Mouse (Mus musculus): ENCODE results near the gene Trabd2b. TPM values are rescaled to one million over a fixed set of nuclear protein-coding genes. Genes with fewer than 3 reads are reported as not detected.

Gene Trabd2b
- polyA plus RNA-seq, 1 experiment from 2014 or later, result 0.56 TPM

GRCm38 (mm10) chr4:114550471-114551156, 144.1 kb downstream of the Trabd2b start:
- Histone ChIP-seq H3K9ac (replicated peaks) (no peak overlapping the region), H3K36me3 (no peaks in the 10 kb centered on the region), H3K4me2 (no peak overlapping the region), H3K4me1 (peaks cover 13% of the 10 kb centered on the region), H3K27me3 (replicated peaks) (no peaks in the 10 kb centered on the region), H3K27ac (replicated peaks) (no peak overlapping the region), H3K4me3 (replicated peaks) (no peak overlapping the region), H3K9me3 (replicated peaks) (no peaks in the 10 kb centered on the region)
- ATAC-seq (ENCODE audit: low FRiP score), result no peak; the same call in 1 of the 2 replicates
- 28% methylated on average over 11 of the region's 11 CpGs for WGBS

- peaks cover 3% of the 10 kb centered on the region; the same call in 1 of the 2 replicates for H3K4me1 ChIP-seq
- no peak for ATAC-seq (ENCODE audit: low FRiP score)
- no peak overlapping the region for H3K27ac ChIP-seq (replicated peaks)
- H3K36me3 ChIP-seq, result no peaks in the 10 kb centered on the region
- no peaks in the 10 kb centered on the region for H3K27me3 ChIP-seq (replicated peaks)
- no peaks in the 10 kb centered on the region for H3K9me3 ChIP-seq (replicated peaks)
- no peak overlapping the region for H3K4me2 ChIP-seq
- H3K4me3 ChIP-seq (replicated peaks), result no peak overlapping the region
- no peak overlapping the region for H3K9ac ChIP-seq (replicated peaks)
- WGBS, result 33% methylated on average over 5 of the region's 5 CpGs
Observed at GRCm38 (mm10) chr4:114556880-114557279, 150.4 kb downstream of the Trabd2b start.

- H3K36me3 ChIP-seq, result no peaks in the 10 kb centered on the region
- no peaks in the 10 kb centered on the region for H3K27me3 ChIP-seq (replicated peaks)
- no peak overlapping the region for H3K4me3 ChIP-seq (replicated peaks)
- no peak for ATAC-seq (ENCODE audit: low FRiP score)
- H3K27ac ChIP-seq (replicated peaks), result no peak overlapping the region
- no peaks in the 10 kb centered on the region for H3K9me3 ChIP-seq (replicated peaks)
- H3K4me1 ChIP-seq, result peaks cover 3% of the 10 kb centered on the region; the same call in 1 of the 2 replicates
- no peak overlapping the region for H3K4me2 ChIP-seq
- no peak overlapping the region for H3K9ac ChIP-seq (replicated peaks)
- WGBS, result 24% methylated on average over 6 of the region's 6 CpGs
Observed at GRCm38 (mm10) chr4:114557731-114558130, 151.2 kb downstream of the Trabd2b start.

GRCm38 (mm10) chr4:114558487-114558886, 152.0 kb downstream of the Trabd2b start:
- no peak overlapping the region for H3K27ac ChIP-seq (replicated peaks)
- no peak overlapping the region for H3K9ac ChIP-seq (replicated peaks)
- no peaks in the 10 kb centered on the region for H3K9me3 ChIP-seq (replicated peaks)
- peaks cover 3% of the 10 kb centered on the region; the same call in 1 of the 2 replicates for H3K4me1 ChIP-seq
- no peak overlapping the region for H3K4me3 ChIP-seq (replicated peaks)
- no peak for ATAC-seq (ENCODE audit: low FRiP score)
- H3K36me3 ChIP-seq, result no peaks in the 10 kb centered on the region
- H3K4me2 ChIP-seq, result no peak overlapping the region
- 33% methylated on average over 3 of the region's 3 CpGs for WGBS
- H3K27me3 ChIP-seq (replicated peaks), result no peaks in the 10 kb centered on the region

GRCm38 (mm10) chr4:114560638-114561216, 154.2 kb downstream of the Trabd2b start:
- WGBS, result 87% methylated on average over 17 of the region's 17 CpGs

GRCm38 (mm10) chr4:114564131-114564695, 157.7 kb downstream of the Trabd2b start:
- H3K9me3 ChIP-seq (replicated peaks), result no peaks in the 10 kb centered on the region
- no peak for ATAC-seq (ENCODE audit: low FRiP score)
- no peaks in the 10 kb centered on the region for H3K36me3 ChIP-seq
- WGBS, result 67% methylated on average over 5 of the region's 5 CpGs
- H3K4me2 ChIP-seq, result no peak overlapping the region
- H3K27ac ChIP-seq (replicated peaks), result no peak overlapping the region
- no peaks in the 10 kb centered on the region for H3K4me1 ChIP-seq
- no peaks in the 10 kb centered on the region for H3K27me3 ChIP-seq (replicated peaks)
- H3K9ac ChIP-seq (replicated peaks), result no peak overlapping the region
- no peak overlapping the region for H3K4me3 ChIP-seq (replicated peaks)

More at GRCm38 (mm10) chr4:114560638-114561216, 154.2 kb downstream of the Trabd2b start:
- Histone ChIP-seq H3K4me2 (no peak overlapping the region), H3K36me3 (no peaks in the 10 kb centered on the region), H3K9ac (replicated peaks) (no peak overlapping the region), H3K27ac (replicated peaks) (no peak overlapping the region), H3K4me3 (replicated peaks) (no peak overlapping the region), H3K9me3 (replicated peaks) (no peaks in the 10 kb centered on the region), H3K4me1 (peaks cover 3% of the 10 kb centered on the region; the same call in 1 of the 2 replicates), H3K27me3 (replicated peaks) (no peaks in the 10 kb centered on the region)
- no peak for ATAC-seq (ENCODE audit: low FRiP score)

GRCm38 (mm10) chr4:114567594-114567993, 161.1 kb downstream of the Trabd2b start:
- Histone ChIP-seq H3K27me3 (replicated peaks) (no peaks in the 10 kb centered on the region), H3K27ac (replicated peaks) (no peak overlapping the region), H3K4me3 (replicated peaks) (no peak overlapping the region), H3K4me1 (no peaks in the 10 kb centered on the region), H3K36me3 (no peaks in the 10 kb centered on the region), H3K9me3 (replicated peaks) (no peaks in the 10 kb centered on the region), H3K4me2 (no peak overlapping the region), H3K9ac (replicated peaks) (no peak overlapping the region)
- no peak for ATAC-seq (ENCODE audit: low FRiP score)
- WGBS, result 79% methylated on average over 6 of the region's 6 CpGs

GRCm38 (mm10) chr4:114568081-114568605, 161.6 kb downstream of the Trabd2b start:
- no peak overlapping the region for H3K27ac ChIP-seq (replicated peaks)
- no peak overlapping the region for H3K9ac ChIP-seq (replicated peaks)
- H3K4me1 ChIP-seq, result no peaks in the 10 kb centered on the region
- H3K9me3 ChIP-seq (replicated peaks), result no peaks in the 10 kb centered on the region
- H3K4me3 ChIP-seq (replicated peaks), result no peak overlapping the region
- WGBS, result 77% methylated on average over 1 of the region's 1 CpGs
- no peaks in the 10 kb centered on the region for H3K36me3 ChIP-seq
- no peak for ATAC-seq (ENCODE audit: low FRiP score)
- no peaks in the 10 kb centered on the region for H3K27me3 ChIP-seq (replicated peaks)
- no peak overlapping the region for H3K4me2 ChIP-seq

- H3K4me1 ChIP-seq, result peaks cover 13% of the 10 kb centered on the region
- peak; percentile 36; the same call in 1 of the 2 replicates for ATAC-seq (ENCODE audit: low FRiP score)
- no peak overlapping the region for H3K4me2 ChIP-seq
- H3K9ac ChIP-seq (replicated peaks), result no peak overlapping the region
- 52% methylated on average over 12 of the region's 12 CpGs for WGBS
- no peaks in the 10 kb centered on the region for H3K27me3 ChIP-seq (replicated peaks)
- no peaks in the 10 kb centered on the region for H3K36me3 ChIP-seq
- H3K27ac ChIP-seq (replicated peaks), result no peak overlapping the region
- no peak overlapping the region for H3K4me3 ChIP-seq (replicated peaks)
- no peaks in the 10 kb centered on the region for H3K9me3 ChIP-seq (replicated peaks)
Observed at GRCm38 (mm10) chr4:114578153-114578950, 171.8 kb downstream of the Trabd2b start.

- H3K4me1 ChIP-seq, result peaks cover 6% of the 10 kb centered on the region; the same call in 1 of the 2 replicates
- 65% methylated on average over 2 of the region's 2 CpGs for WGBS
- ATAC-seq (ENCODE audit: low FRiP score), result no peak; the same call in 1 of the 2 replicates
- no peak overlapping the region for H3K4me2 ChIP-seq
- no peak overlapping the region for H3K4me3 ChIP-seq (replicated peaks)
- H3K9me3 ChIP-seq (replicated peaks), result no peaks in the 10 kb centered on the region
- H3K9ac ChIP-seq (replicated peaks), result no peak overlapping the region
- no peaks in the 10 kb centered on the region for H3K27me3 ChIP-seq (replicated peaks)
- no peaks in the 10 kb centered on the region for H3K36me3 ChIP-seq
- H3K27ac ChIP-seq (replicated peaks), result no peak overlapping the region
Observed at GRCm38 (mm10) chr4:114583546-114584144, 177.1 kb downstream of the Trabd2b start.

GRCm38 (mm10) chr4:114584686-114585085, 178.2 kb downstream of the Trabd2b start:
- no peaks in the 10 kb centered on the region for H3K9me3 ChIP-seq (replicated peaks)
- WGBS, result 65% methylated on average over 1 of the region's 1 CpGs
- H3K4me1 ChIP-seq, result no peaks in the 10 kb centered on the region
- H3K36me3 ChIP-seq, result no peaks in the 10 kb centered on the region
- H3K27ac ChIP-seq (replicated peaks), result no peak overlapping the region
- ATAC-seq (ENCODE audit: low FRiP score), result no peak
- H3K4me2 ChIP-seq, result no peak overlapping the region
- no peak overlapping the region for H3K4me3 ChIP-seq (replicated peaks)
- no peaks in the 10 kb centered on the region for H3K27me3 ChIP-seq (replicated peaks)
- no peak overlapping the region for H3K9ac ChIP-seq (replicated peaks)
